Mouse (Mus musculus): ENCODE results near the gene Fhl2.

DNA sequence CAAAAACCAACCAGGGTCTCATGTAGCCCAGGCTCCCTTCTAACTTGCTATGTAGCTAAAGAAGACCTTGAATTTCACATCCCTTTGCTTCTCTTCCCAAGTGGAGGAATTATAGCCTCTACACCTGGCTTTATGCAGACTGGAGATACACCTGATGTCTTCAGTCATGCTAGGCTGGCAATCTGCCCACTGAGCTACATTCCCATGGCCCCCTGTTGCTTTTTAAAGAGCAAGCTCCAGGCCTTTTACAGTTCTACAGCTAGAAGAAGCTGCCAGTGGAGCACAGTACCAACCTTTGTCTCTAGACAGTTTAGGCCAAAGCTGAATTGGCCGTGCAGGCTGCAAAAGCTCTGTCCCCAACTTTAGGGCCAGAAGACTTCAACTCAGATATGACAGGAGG, 106.4 kb downstream of the Fhl2 start:
- no peak for TF ChIP-seq CTCF (IDR thresholded peaks at IDR 0.05; ENCODE audit: low read depth)
- no peak for TF ChIP-seq EP300 (optimal IDR thresholded peaks at IDR 0.05)
